Mouse (Mus musculus) splenic B cell, adult 2 months (primary cell): ENCODE measurements around the gene Sult6b2.

Source experiments
- DNase-seq: peaks from one replicate; pipeline ENCODE4 v3.0.0-alpha.2; 2011; ENCODE audit warnings: low read depth, low spot score
- H3K27me3 ChIP-seq: 2 replicates; pipeline ENCODE4 v1.6.1; 2012; ENCODE audit warnings: mild to moderate bottlenecking, low read length, moderate library complexity, mixed read lengths; ENCODE audit not compliant: control insufficient read depth, poor library complexity, insufficient read depth, severe bottlenecking
- H3K36me3 ChIP-seq: 2 replicates; pipeline ENCODE4 v1.6.1; 2012; ENCODE audit warnings: mild to moderate bottlenecking, low read length, moderate library complexity, mixed read lengths; ENCODE audit not compliant: control insufficient read depth, poor library complexity, insufficient read depth, severe bottlenecking

Gene Sult6b2

DNA sequence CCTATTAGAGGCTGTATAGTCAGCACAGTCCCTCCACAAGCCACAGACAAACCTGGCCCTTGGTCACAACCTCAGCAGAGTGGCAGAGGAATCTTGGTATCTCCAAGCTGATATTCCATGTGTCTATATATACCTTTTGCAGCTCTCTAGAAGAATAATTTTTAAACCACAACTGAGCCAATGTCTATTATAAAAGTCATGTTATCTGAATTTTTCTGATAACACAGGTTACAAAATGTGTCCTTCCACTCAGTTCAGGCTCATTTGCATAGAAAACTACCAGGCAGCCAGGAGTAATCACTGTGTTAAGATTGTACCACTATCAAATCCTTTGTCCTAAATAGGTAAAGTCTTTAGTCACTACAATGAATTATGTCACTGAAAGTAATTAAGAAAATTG, at the start of gene Sult6b2:
Sult6b2 (minus strand) TSS at position 101 of the 400 bp plus-strand sequence.
- Histone ChIP-seq H3K27me3 (no peaks in the 10 kb centered on the region), H3K36me3 (no peaks in the 10 kb centered on the region)
- no peak for DNase-seq

DNA sequence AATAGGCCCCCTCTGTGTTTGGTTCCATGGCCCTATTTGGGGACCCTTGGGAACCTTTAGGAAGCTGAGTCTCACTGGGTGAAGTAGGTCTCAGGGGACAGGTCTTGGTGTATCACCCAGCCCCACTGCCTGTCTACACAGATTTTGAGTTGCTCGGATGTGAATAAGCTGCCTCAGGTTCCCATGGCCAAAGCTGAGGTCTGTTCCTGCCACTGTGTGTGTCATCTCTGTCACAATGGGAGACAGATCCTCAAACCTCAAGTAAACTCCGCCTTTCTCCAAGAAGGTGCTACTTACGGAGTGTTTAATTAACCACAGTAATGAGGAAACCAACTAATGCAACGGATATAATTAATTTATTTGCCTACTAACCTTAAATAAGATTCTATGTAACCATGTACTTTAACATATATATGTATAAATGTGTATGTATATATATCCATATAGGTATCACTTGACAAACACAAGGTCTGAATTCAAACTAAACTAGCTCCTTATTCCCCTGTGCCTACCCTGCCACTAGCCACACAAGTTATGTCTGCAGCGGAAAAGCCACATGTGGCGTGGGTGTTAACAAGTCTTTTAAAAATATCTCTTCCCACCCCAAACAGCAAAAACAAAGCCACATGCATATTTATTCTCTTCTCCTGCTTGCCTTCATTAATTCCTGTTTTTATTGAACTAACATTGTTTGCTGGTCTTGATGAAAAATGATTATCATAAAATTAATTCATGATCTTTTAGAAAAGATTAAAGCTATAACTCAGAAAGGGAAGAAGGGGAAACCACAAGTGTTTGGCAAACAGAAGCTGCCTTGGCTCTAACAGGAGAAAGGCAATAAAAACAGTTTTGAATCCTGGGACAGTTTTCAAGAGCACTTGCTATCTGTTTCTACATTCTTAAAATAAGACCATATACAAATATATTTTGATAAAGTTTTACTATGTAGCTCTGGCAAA, 48.4 kb upstream of the Sult6b2 start:
- Histone ChIP-seq H3K27me3 (no peaks in the 10 kb centered on the region), H3K36me3 (no peaks in the 10 kb centered on the region)
- no peak for DNase-seq

DNA sequence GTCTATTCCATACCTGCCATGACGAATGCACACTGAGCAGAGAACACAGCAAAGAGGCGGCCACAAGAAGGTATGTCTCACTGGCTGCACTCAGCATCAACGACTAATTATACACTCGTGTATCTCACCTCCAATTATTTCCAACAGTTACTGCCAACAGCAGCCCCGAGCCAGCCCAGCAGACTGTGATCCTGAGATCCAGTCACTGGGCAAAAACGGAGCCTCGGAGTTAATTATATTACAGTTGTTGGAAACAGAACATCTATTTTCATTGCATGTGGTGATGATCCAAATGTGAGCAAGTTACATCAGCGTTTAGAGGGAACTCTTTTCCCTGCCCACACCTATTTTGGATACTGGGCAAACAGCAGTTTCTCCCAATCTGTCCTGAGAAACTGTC, 46.1 kb upstream of the Sult6b2 start:
- no peaks in the 10 kb centered on the region for H3K27me3 ChIP-seq
- H3K36me3 ChIP-seq = no peaks in the 10 kb centered on the region
- DNase-seq = no peak

DNA sequence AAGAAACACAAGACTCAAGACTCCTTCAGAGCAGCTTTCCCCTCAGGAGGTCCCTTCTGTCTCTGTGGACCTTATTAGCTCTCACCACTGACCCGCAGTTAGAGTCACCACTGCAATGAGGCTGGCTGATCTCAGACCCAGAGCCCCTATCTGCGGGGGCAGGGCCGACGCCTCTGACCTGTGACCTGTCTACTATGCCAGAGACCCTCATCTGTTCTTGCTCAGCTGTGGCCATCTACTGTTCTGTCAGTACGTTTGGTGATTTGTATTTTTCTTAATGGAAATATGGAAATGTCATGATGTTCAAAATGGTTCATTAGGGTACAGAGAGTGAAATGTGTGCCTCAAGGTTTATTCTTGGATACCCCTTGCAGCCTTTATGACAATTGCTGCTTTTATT, 45.0 kb upstream of the Sult6b2 start:
- no peak for DNase-seq
- no peaks in the 10 kb centered on the region for H3K36me3 ChIP-seq
- no peaks in the 10 kb centered on the region for H3K27me3 ChIP-seq

DNA sequence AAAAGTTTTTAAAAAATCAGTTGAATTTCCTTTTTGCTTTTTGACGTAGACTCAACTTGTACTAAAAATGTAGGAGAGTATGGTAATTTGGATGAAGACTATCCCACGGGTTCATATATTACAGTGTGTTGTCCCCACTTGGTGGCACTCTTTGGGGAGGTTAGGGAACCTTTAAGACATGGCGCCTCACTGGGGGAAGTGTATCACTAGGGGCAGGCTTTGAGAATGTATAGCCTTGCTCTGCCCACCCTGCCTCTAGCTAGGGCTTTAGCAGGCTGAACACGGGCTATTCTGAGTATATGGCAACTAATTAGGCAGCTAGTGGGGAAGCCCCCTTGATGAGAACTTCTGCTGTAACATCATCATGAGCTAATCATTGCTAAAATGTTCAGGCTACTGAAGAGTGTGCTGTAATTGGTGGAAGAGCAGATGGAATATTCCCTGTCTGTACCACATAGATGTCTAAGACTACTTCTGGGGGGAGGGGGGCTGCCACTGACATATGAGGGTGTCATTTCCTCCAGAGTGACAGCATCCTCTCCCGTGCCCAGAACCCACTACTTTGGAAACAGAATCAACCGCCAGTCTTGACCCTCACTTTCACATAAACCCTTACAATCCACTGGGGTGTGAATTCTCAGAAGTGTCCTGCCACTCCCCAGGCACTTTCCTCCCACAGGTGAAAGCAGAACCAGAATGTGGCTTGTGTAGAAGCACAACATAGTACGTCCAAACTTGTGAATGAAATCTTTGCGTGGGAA, 43.8 kb upstream of the Sult6b2 start:
- H3K36me3 ChIP-seq = no peaks in the 10 kb centered on the region
- no peaks in the 10 kb centered on the region for H3K27me3 ChIP-seq
- DNase-seq = no peak

DNA sequence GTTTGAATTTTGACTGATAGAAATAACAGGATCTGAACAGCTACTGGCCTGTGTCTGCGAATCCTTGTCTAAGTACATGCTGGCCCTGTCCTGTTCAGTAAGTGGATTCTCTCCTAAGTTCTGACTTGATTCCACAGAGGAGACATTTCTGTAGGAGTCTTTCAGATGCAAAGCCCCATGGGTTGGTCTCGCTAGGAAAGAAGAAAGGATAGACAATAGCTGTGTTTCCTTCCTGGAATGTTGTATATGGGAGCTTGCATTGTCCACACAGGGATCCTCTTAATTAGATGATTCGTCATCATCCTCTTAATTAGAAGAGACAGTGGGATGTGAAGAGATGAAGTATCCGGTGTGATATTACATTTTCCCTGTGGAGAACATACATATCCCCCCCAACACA, 42.6 kb upstream of the Sult6b2 start:
- Histone ChIP-seq H3K36me3 (no peaks in the 10 kb centered on the region), H3K27me3 (no peaks in the 10 kb centered on the region)
- DNase-seq = no peak

DNA sequence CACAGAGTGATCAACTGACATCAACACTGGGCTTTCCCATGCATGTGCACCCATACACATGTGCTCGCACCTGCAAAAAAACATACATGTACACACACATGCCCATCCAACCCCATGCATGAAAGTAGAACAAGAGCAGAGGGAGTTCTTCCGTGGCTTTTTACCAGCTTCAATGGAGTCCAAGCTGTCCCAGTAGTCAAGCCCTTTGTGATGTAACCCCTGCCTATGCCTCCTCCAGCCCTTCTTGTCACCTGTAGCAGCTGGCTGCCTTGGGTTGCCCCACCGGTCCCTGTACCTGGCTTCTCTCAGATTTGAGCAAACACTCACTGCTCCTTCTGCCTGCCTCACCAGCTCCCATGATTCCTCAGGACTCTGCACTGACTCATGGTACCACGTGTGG, 40.8 kb upstream of the Sult6b2 start:
- H3K27me3 ChIP-seq = no peaks in the 10 kb centered on the region
- DNase-seq = no peak
- no peaks in the 10 kb centered on the region for H3K36me3 ChIP-seq

DNA sequence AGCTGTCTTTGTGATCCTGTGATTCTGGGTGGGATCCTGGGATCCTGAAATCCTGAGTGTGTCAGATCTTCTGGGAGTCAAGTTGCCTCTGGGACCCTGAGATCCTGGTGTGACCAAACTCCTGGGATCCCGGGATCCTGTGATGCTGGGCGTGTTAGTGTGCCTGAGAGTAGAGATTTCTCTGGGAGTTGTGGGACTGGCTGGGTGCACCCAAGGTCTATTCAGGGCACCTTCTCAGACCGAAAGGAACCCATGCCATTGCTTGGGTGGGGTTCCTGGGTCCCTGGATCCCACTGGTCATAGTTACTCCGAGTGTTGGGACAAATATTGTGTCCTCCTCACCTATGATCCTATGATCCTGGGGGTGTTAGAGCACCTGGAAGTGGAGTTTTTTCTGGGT, 39.8 kb upstream of the Sult6b2 start:
- Histone ChIP-seq H3K27me3 (no peaks in the 10 kb centered on the region), H3K36me3 (no peaks in the 10 kb centered on the region)
- no peak for DNase-seq

DNA sequence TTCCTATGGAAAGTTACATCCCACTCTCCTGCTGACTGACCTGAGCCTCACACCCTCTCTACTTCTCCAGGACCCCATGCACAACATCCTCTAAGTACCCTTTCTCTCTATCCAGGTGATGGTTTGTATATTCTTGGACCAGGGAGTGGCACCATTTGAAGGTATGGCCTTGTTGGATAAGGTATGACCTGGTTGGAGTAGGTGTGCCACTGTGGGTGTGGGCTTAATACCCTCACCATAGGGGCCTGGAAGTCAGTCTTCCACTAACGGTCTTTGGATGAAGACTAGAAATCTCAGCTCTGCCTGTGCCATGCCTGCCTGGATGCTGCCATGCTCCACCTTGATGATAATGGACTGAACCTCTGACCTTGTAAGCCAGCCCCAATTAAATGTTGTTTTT, 34.2 kb upstream of the Sult6b2 start:
- no peaks in the 10 kb centered on the region for H3K36me3 ChIP-seq
- H3K27me3 ChIP-seq = no peaks in the 10 kb centered on the region
- DNase-seq = no peak

DNA sequence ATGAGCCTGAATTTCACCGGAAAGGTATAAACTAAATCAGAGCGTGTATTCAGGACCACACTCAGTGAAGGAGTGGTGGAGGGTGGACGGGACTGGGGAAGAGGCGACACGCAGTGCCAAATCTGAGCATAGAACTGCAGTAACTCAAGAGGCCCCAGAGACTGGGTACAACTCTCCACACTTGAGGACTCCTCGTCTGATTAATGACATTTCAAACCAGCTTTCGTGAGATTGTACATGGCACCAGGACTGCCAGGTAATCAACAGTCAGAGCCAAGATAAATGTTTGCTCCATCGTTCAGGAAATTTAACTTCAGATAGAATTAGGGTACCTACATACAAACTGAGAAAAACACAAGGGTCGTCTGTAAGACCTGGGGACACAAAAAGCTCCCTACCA, 33.0 kb upstream of the Sult6b2 start:
- H3K27me3 ChIP-seq = no peaks in the 10 kb centered on the region
- no peak for DNase-seq
- H3K36me3 ChIP-seq = no peaks in the 10 kb centered on the region

DNA sequence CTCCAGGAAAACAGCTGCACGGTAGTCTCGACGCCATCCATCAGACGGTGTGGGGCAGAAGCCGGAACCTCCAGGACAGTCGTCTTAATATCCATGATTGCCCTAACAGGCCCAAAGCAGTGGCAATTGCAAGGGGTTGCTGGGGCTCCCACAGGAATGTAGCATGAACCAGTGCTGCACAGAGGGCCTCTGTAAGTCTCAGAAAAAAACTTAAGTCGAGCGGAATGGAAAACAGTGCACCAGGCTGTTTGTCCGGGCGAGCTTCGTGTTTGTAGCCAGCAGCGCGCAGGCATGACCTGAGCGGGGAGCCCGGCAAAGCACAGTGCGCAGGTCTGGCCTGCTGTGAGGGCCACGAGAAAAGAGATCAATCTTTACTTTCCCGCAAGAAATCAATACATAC, 31.4 kb upstream of the Sult6b2 start:
- DNase-seq = no peak

DNA sequence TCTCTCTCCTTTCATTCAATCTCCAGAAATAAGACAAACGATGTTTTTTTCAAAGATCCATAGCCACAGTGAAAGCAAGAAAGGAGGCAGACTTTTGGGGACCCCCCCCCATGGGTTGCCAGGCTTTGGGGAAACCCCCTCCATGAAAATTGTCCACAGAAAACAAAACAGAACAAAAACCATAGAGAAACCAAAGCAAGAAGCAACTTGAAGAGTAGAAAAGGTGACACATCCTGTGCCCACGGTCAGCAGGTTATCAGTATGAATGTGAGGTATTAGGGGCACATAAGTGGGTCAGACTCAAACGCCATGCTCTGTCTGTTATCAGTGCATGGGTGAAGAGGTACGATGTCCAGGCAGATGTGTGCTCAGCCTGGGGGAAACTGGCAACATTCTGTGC, 30.6 kb upstream of the Sult6b2 start:
- Histone ChIP-seq H3K36me3 (no peaks in the 10 kb centered on the region), H3K27me3 (no peaks in the 10 kb centered on the region)
- DNase-seq = no peak

More for the DNA sequence above, 31.4 kb upstream of the Sult6b2 start:
- Histone ChIP-seq H3K27me3 (no peaks in the 10 kb centered on the region), H3K36me3 (no peaks in the 10 kb centered on the region)

DNA sequence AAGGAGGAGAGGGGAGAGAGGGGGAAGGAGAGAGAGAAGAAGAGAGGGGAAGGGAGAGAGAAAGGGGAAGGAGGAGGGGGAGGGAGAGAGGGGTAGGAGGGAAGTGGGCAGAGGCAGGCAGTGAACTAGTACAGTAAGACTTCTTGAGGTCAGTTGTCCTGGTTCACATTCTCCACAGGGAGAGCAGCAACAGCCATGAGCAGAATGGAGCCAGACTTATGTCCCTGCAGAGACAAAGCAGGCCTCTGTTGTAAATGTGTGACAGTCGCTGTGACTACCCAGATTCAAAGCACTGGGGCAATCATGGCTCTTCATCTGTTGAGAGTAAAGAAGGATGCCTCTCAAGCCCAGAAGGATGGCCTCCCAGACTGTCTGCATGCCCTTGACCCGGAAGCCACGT, 27.4 kb upstream of the Sult6b2 start:
- no peak for DNase-seq
- Histone ChIP-seq H3K36me3 (no peaks in the 10 kb centered on the region), H3K27me3 (no peaks in the 10 kb centered on the region)

DNA sequence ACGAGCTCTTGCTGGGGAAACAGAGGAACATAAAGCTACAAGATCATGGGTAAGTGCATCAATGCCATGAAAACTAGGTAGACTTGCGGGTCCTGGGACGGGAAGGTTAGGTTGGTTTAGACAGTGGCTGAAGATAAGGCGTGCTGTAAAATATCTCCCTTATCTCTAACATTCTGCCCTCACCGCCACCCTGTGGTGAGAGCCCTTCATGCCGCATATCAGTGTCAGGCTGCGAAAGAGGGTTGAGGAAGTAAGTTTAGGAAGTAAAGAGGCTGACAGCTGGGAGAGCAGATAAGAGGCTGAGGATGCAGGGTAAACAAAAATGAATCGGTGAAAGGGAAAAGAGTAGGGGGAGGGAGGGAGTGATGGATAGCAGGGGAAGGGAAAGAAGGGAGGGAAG, 26.9 kb upstream of the Sult6b2 start:
- no peaks in the 10 kb centered on the region for H3K27me3 ChIP-seq
- DNase-seq = peak; percentile 7

DNA sequence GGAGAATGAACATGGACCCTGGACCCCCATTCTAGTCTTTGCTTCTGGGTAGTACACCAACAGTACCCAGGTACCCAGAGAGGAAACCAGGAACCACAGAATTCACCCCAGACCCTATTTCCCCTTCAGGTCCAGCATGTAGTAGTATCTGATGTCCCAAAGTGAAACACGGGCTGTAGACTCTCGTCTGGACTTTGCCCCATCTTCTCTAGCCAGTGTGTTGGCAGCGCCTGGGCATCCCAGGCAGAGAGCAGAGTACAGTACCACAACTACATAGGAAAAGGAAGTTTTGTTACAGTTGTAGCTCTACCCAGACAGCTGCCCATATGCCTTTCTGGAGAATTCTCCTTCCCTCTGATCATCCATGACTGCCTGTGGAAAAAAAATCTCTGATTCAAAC, 25.9 kb upstream of the Sult6b2 start:
- DNase-seq = no peak
- H3K36me3 ChIP-seq = no peaks in the 10 kb centered on the region

More for the DNA sequence above, 26.9 kb upstream of the Sult6b2 start:
- H3K36me3 ChIP-seq = no peaks in the 10 kb centered on the region

More for the DNA sequence above, 25.9 kb upstream of the Sult6b2 start:
- no peaks in the 10 kb centered on the region for H3K27me3 ChIP-seq
